Mouse (Mus musculus): ENCODE results near the gene H2-Eb1. TPM values are rescaled to one million over a fixed set of nuclear protein-coding genes. Genes with fewer than 3 reads are reported as not detected.
"Not testable (repeated sequence)": the region's sequence is repeated elsewhere in the genome, so short reads cannot be mapped to it uniquely, and the experiment has no call there.

H2-Eb1 gene
- polyA plus RNA-seq, 1 experiment = 1,267 TPM

DNA sequence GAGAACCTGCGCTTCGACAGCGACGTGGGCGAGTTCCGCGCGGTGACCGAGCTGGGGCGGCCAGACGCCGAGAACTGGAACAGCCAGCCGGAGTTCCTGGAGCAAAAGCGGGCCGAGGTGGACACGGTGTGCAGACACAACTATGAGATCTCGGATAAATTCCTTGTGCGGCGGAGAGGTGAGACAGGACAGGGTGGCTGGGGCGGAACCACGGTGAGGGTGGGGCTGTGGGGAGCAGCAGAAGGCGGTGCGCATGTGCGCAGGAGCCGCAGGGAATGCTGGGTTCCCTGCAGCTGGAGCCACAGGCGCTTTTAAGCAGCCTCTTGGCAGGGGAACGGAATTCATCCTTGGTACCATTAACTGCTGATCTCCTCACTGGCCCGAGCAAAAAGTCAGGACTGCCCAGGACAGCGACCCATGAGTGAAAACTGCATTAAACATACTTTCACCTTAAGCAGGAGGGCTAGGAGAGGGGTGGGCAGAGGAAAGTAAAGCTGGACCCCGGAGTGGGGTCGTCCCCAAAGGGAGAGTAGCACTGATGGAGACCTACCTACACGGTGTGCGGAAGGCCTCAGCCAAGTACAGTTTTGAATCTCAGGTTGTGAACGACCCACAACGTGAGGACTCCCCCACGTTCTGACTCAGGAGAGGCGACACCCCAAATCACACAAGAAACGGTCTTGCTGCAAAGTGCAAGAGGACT lies 4.2 kb downstream of the H2-Eb1 start:
- no peak for TF ChIP-seq CTCF (IDR thresholded peaks at IDR 0.05; ENCODE audit: low read depth, low read length)
- TF ChIP-seq POLR2A (IDR thresholded peaks at IDR 0.05; ENCODE audit: borderline replicate concordance, low read depth, low read length) = no peak
- peaks cover 16% of the 10 kb centered on the region for H3K4me1 ChIP-seq (ENCODE audit: control insufficient read depth, insufficient read depth, low read length)
- H3K27ac ChIP-seq (ENCODE audit: insufficient read depth, low read depth, low read length) = no peak overlapping the region
- H3K4me3 ChIP-seq (ENCODE audit: insufficient read depth, low read length) = peak overlapping the region; percentile 83

DNA sequence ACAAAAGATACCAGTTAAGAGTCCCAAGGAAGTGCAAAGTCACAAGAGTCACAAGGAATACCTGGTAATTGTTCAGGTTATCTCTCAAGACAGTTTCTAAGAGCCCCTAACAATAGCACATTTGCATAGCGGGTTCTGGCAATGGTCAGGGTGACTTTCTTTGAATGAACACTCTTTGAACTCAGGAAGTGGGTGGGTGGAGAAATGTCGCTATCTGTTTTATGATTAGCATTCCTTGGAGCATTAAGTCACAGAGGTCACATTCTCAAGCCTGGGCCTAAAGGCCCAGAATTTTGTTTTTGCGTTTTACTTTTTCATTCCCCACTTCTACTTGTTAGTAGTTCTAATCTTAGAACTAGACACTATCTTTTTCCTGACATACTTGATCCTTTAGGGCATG lies 4.9 kb downstream of the H2-Eb1 start:
- H3K4me3 ChIP-seq (ENCODE audit: insufficient read depth, low read length); H3K27ac ChIP-seq (ENCODE audit: insufficient read depth, low read depth, low read length): not testable (repeated sequence)
- peaks cover 16% of the 10 kb centered on the region for H3K4me1 ChIP-seq (ENCODE audit: control insufficient read depth, insufficient read depth, low read length)

- TF ChIP-seq CTCF (IDR thresholded peaks at IDR 0.05; ENCODE audit: low read depth, low read length) = no peak
- TF ChIP-seq POLR2A (IDR thresholded peaks at IDR 0.05; ENCODE audit: borderline replicate concordance, low read depth, low read length) = no peak
- Histone ChIP-seq H3K4me3 (ENCODE audit: insufficient read depth, low read length) (no peak overlapping the region), H3K4me1 (ENCODE audit: control insufficient read depth, insufficient read depth, low read length) (peaks cover 26% of the 10 kb centered on the region), H3K27ac (ENCODE audit: insufficient read depth, low read depth, low read length) (no peak overlapping the region)
These were observed 6.5 kb downstream of the H2-Eb1 start for GRCm38 (mm10) chr17:34312185-34312584.

DNA sequence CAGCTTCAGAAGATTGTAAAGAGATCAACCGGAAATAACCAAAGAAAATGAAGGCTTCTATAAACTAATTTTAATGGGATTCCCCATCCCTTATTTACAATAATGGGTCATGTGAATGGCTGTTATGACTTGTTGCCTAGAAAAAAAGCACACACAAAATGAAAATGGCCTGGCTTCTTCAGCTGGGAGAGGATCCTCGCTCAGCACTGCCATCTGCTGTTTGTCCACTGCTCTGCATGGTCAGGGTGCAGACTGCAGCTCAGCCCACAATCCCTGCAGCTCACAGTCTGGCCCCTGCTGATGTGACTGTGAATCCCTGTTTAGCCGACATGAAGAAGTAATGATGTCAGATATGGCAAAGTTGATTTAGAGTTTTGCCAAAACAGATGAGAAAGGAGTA lies 7.7 kb downstream of the H2-Eb1 start:
- TF ChIP-seq CTCF (IDR thresholded peaks at IDR 0.05; ENCODE audit: low read depth, low read length) = peak; percentile 41; the same call in 1 of the 2 replicates
- no peak for TF ChIP-seq POLR2A (IDR thresholded peaks at IDR 0.05; ENCODE audit: borderline replicate concordance, low read depth, low read length)
- no peak overlapping the region for H3K27ac ChIP-seq (ENCODE audit: insufficient read depth, low read depth, low read length)
- no peak overlapping the region for H3K4me3 ChIP-seq (ENCODE audit: insufficient read depth, low read length)
- H3K4me1 ChIP-seq (ENCODE audit: control insufficient read depth, insufficient read depth, low read length) = peaks cover 29% of the 10 kb centered on the region

GRCm38 (mm10) chr17:34314286-34314685 lies 8.6 kb downstream of the H2-Eb1 start:
- no peak for TF ChIP-seq CTCF (IDR thresholded peaks at IDR 0.05; ENCODE audit: low read depth, low read length)
- no peak for TF ChIP-seq POLR2A (IDR thresholded peaks at IDR 0.05; ENCODE audit: borderline replicate concordance, low read depth, low read length)
- H3K4me1 ChIP-seq (ENCODE audit: control insufficient read depth, insufficient read depth, low read length) = peaks cover 28% of the 10 kb centered on the region
- H3K4me3 ChIP-seq (ENCODE audit: insufficient read depth, low read length) = no peak overlapping the region
- H3K27ac ChIP-seq (ENCODE audit: insufficient read depth, low read depth, low read length) = no peak overlapping the region

GRCm38 (mm10) chr17:34315512-34315911 lies 9.8 kb downstream of the H2-Eb1 start:
- TF ChIP-seq POLR2A (IDR thresholded peaks at IDR 0.05; ENCODE audit: borderline replicate concordance, low read depth, low read length) (no peak), CTCF (IDR thresholded peaks at IDR 0.05; ENCODE audit: low read depth, low read length) (no peak)
- Histone ChIP-seq H3K4me3 (ENCODE audit: insufficient read depth, low read length) (no peak overlapping the region), H3K27ac (ENCODE audit: insufficient read depth, low read depth, low read length) (no peak overlapping the region), H3K4me1 (ENCODE audit: control insufficient read depth, insufficient read depth, low read length) (peaks cover 27% of the 10 kb centered on the region)

DNA sequence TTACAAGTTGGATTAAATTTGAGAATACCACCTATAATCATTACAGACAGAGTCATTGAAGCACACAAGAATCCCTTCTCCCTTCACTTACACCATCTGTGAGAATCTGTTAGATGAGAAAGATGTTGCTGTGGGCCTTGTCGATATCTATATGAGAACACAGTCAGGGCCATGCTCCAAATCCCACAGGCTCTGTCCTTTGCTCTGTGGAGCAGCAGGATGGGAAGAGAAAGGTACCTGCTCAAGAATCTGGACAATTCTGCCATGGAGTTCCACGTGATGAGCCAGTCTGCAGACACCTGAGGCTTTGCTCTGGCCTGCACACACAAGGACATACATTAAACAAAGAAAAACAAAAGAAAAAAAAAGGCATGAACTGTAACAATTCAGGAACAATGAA lies 11.0 kb downstream of the H2-Eb1 start:
- TF ChIP-seq POLR2A (IDR thresholded peaks at IDR 0.05; ENCODE audit: borderline replicate concordance, low read depth, low read length) = no peak
- no peak for TF ChIP-seq CTCF (IDR thresholded peaks at IDR 0.05; ENCODE audit: low read depth, low read length)
- no peak overlapping the region for H3K4me3 ChIP-seq (ENCODE audit: insufficient read depth, low read length)
- H3K4me1 ChIP-seq (ENCODE audit: control insufficient read depth, insufficient read depth, low read length) = peaks cover 26% of the 10 kb centered on the region
- no peak overlapping the region for H3K27ac ChIP-seq (ENCODE audit: insufficient read depth, low read depth, low read length)

GRCm38 (mm10) chr17:34317275-34317674 lies 11.6 kb downstream of the H2-Eb1 start:
- Histone ChIP-seq H3K4me3 (ENCODE audit: insufficient read depth, low read length) (no peak overlapping the region), H3K27ac (ENCODE audit: insufficient read depth, low read depth, low read length) (no peak overlapping the region), H3K4me1 (ENCODE audit: control insufficient read depth, insufficient read depth, low read length) (peaks cover 21% of the 10 kb centered on the region)
- TF ChIP-seq POLR2A (IDR thresholded peaks at IDR 0.05; ENCODE audit: borderline replicate concordance, low read depth, low read length) = no peak
- TF ChIP-seq CTCF (IDR thresholded peaks at IDR 0.05; ENCODE audit: low read depth, low read length) = no peak

GRCm38 (mm10) chr17:34325436-34325835 lies 19.8 kb downstream of the H2-Eb1 start, which contains the start of gene H2-Eb2:
Gene H2-Eb2 (plus strand): TSS chr17:34325665.
- TF ChIP-seq CTCF (IDR thresholded peaks at IDR 0.05; ENCODE audit: low read depth, low read length) (no peak), POLR2A (IDR thresholded peaks at IDR 0.05; ENCODE audit: borderline replicate concordance, low read depth, low read length) (no peak)

DNA sequence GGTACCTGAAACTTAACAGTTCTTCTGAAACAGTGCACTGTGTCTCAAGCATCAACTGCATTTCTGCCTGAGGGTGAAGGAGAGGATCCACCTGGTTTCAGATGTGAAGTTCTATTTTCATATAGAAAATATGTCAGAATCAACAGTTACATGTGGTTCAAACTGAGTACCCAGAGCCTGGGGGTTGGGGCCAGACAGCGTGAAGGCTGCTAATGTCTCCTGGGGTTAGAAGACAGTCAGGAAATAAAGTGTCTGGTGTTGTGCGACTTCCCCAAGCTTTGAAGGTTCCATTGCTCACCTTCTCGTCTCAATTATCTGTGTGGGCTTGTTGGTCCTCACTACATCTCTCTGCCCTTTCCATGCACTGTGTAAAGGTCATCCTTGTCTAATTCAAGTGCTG lies 20.7 kb downstream of the H2-Eb1 start:
- H3K4me1 ChIP-seq (ENCODE audit: control insufficient read depth, insufficient read depth, low read length) = peaks cover 3% of the 10 kb centered on the region
- H3K27ac ChIP-seq (ENCODE audit: insufficient read depth, low read depth, low read length) = no peak overlapping the region
- TF ChIP-seq POLR2A (IDR thresholded peaks at IDR 0.05; ENCODE audit: borderline replicate concordance, low read depth, low read length) (no peak), CTCF (IDR thresholded peaks at IDR 0.05; ENCODE audit: low read depth, low read length) (no peak)
- no peak overlapping the region for H3K4me3 ChIP-seq (ENCODE audit: insufficient read depth, low read length)

More at GRCm38 (mm10) chr17:34325436-34325835, 19.8 kb downstream of the H2-Eb1 start, which contains the start of gene H2-Eb2:
- Histone ChIP-seq H3K27ac (ENCODE audit: insufficient read depth, low read depth, low read length) (no peak within 1 kb of the TSS), H3K4me3 (ENCODE audit: insufficient read depth, low read length) (no peak within 1 kb of the TSS), H3K4me1 (ENCODE audit: control insufficient read depth, insufficient read depth, low read length) (peaks cover 3% of the 10 kb centered on the region)
